Mouse (Mus musculus) thymus, adult 2 months (tissue): ENCODE data around the gene Lsm2.

Experiments
- CTCF ChIP-seq: fragments of 200-500 bp; IDR thresholded peaks from 2 replicates; pipeline ENCODE4 v1.5.1; 2012; ENCODE audit warnings: mild to moderate bottlenecking, control low read depth, low read length, moderate library complexity, borderline replicate concordance; ENCODE audit not compliant: control insufficient read depth, poor library complexity, insufficient read depth; ENCODE audit errors: extremely low read depth
- POLR2A ChIP-seq: fragments of 200-500 bp; IDR thresholded peaks from 2 replicates; pipeline ENCODE4 v1.6.1; 2012; ENCODE audit warnings: mild to moderate bottlenecking, low read length, control low read depth, moderate library complexity; ENCODE audit not compliant: control insufficient read depth, poor library complexity, insufficient read depth; ENCODE audit errors: extremely low read depth

- TF ChIP-seq POLR2A (no peak), CTCF (no peak)
Observed at GRCm38 (mm10) chr17:35011440-35011839, 29.8 kb downstream of the Lsm2 start.
